Mouse (Mus musculus): Measurements from ENCODE around the gene Spaca5. TPM values are rescaled to one million over a fixed set of nuclear protein-coding genes. Genes with fewer than 3 reads are reported as not detected.

The Spaca5 gene
- polyA plus RNA-seq (2012; rRNA removed): not detected in 2 replicates

DNA sequence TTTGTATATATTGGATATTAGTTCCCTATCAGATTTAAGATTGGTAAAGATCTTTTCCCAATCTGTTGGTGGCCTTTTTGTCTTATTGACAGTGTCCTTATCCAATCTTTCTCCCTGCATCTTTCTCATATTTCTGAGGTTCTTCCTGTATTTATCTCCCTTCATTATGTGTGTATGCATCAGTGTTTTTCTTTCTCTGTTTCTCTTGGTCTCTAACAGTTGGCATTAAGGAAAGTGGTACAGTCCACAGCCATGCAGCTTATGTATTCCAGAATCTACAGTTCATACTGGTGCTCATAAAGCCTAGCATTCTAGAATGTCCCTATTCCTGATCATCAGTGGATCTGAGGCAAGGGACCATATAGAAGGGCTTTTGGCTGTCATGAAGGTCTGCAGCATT, at the start of gene Spaca5:
TSS of gene Spaca5 (plus strand) at position 301 of the 400 bp plus-strand sequence.
- DNase-seq (ENCODE audit: low spot score): no peak

DNA sequence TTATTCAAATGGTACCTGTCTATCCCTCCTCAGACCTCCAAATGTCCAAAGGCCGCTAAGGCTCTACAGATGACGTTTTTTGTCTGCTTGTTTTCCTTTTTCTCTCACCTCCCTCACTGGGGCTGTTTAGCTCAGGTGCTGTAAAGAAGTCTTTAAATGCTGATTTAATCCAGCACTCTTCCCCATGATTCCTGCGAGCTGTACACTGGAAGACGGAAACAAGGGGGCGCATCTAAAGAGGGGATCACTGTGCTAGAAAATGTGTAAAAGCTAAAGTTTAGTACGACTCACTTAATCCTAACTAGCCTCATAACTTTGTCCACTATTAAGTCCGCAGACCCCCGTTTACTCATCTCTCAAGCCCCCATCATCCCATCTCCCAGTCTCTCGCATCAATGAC, 6.7 kb upstream of the Spaca5 start:
- DNase-seq (ENCODE audit: low spot score): no peak

DNA sequence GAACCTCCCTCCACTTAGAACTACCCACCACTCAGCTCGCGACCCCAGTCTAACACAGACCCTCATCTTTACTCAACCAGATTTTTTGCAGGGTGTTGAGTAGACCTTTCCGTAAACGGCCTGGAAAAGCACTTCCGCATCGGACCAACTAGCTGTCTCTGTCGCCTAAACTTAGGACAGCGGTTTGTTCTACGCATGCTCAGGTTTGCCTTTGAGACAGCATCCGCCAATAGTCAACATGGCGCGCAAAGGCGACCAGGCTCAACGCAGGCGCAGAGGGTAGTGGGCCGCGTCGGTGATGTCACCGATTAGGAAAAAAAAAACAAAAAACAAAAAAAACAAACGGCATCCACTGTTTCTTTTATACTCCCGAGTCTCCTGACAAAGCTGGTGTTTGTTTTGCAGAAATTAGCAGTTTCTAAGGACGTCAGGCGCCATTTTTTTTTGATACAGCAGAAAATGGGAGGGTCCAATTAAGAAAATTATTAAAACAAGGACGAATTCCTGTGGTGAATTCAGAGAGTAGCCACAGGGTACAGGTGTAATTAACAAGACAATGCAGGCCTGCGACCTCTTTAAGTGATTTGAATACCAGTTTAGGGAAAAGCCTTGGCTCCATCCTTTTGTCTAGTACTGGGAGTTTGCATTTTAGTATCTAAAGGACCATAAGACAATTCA, 6.2 kb upstream of the Spaca5 start, which contains the start of gene Zfp182:
TSS of gene Zfp182 (minus strand) at position 451 of the 678 bp plus-strand sequence.
- DNase-seq (ENCODE audit: low spot score): peak; percentile 43

DNA sequence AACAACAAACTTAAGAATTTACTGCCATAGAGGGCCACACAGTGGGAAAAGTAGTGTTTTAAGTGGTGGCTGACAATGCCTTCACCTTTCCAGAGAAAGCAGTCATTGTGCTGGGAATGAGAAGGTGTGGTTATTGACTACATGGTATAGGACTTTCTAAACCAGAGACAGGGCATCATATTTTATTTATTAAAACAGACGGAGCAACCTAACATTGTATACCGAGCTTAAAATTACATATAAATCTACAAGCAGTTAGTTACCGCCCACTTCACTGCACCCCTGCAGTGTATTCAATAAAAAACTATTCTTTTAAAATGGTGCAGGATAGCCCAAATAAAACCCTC, 5.7 kb upstream of the Spaca5 start:
- DNase-seq (ENCODE audit: low spot score): no peak

DNA sequence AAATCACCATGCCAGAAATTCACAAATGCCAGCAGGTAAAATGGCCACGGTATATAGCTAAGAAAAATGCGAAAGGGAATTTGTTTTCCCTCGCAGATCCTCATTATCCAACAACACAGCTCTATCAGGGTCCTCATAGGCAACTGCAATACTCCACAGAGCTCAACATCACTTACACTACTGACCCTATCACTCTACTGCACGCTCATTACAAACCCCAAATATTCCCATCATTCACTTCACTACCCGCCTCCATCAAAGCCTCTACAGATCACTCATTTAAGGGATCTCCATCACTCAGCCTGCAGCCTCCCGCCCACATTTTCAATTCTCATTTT, 20.4 kb downstream of the Spaca5 start:
- DNase-seq (ENCODE audit: low spot score): no peak

DNA sequence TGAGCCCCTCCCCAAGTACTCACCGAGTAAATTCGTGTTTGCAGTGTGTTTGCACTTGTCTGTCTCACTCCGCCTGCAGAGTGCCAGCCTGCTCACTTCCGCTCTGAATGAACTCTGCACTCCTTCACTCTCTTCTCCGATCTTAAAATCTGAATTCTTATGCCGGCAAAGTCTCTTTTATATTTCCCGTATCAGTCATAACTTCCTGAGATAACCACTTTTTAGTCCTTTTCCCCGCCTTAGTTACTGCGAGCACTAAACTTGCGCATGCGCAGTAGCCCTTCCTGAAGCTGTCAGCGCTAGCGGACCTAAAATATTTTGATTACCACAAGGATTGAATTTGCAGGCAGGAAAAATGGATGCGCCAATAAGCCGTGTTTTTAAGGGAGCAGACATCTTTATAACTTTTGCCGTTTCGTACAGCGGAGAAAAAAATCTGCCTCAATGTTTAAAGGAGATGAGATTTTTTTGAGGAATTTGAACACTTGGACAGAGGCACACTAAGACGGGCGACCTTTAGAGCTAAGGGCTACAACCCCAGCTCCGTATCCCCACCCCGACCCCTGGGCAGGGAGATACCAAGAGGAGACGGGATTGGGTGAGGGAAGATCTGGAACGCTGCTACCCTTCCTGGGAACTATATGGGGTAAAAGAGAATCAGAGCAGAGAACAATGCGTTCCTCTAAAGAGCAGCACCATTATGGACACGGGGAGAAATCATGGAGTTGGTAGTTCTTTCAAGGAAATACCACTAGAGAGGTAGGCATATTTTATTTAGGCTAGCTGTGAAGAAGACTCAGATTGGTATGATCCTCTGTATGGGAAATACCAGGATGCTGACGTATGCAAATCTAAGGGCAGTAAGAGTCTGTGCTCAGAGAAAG, 21.0 kb downstream of the Spaca5 start, which contains the start of gene Zfp300:
TSS of gene Zfp300 (minus strand) at position 545 of the 884 bp plus-strand sequence.
- DNase-seq (ENCODE audit: low spot score): peak; percentile 23

DNA sequence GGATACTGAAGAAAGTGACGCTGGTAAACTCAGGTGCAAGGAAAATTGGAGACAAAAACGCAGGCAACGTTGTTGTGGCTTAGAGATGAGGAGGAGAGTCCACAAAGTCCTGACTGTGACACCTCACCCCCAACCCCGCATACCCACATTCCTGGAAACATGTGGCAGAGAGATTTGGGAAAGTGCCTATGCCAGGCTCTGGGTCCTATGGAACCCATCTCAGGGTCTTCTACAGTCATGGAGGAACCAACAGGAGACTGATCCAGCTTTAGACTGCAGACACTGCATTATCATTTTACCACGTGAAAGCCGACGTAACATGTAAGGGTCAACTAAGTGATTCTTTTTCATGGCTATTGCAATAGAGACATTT, 21.6 kb downstream of the Spaca5 start:
- no peak for DNase-seq (ENCODE audit: low spot score)

DNA sequence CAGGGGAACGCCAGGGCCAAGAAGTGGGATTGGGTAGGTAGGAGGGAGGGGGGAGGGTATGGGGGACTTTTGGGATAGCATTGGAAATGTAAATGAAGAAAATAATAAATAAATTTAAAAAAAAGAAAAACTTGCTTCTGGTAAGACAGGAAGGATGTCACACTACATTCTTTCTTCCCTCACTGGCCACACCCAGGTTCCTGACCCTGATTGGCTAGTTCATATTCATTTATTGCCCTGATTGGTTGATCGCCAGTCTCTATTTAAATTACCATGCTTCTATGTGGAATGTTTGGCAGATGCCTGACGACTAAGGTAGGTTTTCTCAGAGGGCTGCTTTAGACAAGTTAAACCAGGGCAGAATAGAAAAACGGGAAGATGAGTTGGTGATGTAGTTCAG, 47.3 kb downstream of the Spaca5 start, which contains the start of gene Ssxa1:
TSS of gene Ssxa1 (plus strand) at position 301 of the 400 bp plus-strand sequence.
- DNase-seq (ENCODE audit: low spot score): no peak

Other genes starting within 250 kb of the Spaca5 start
- gene Timp1, start 198.2 kb upstream of the Spaca5 start, polyA plus RNA-seq (2012; rRNA removed): 18.2 and 21.5 TPM in 2 replicates
- gene Syn1, start 147.4 kb upstream of the Spaca5 start, polyA plus RNA-seq (2012; rRNA removed): 0.23 and 0.34 TPM in 2 replicates
- gene Cfp, start 136.9 kb upstream of the Spaca5 start, polyA plus RNA-seq (2012; rRNA removed): 33.2 and 35.2 TPM in 2 replicates
- gene Elk1, start 117.8 kb upstream of the Spaca5 start, polyA plus RNA-seq (2012; rRNA removed): 10.7 and 11.4 TPM in 2 replicates
- 21.1 and 24.6 TPM in 2 replicates for gene Uxt, start 106.4 kb upstream of the Spaca5 start, polyA plus RNA-seq (2012; rRNA removed)
- 8.9 and 9.3 TPM in 2 replicates for gene Zfp182, start 6.1 kb upstream of the Spaca5 start, polyA plus RNA-seq (2012; rRNA removed)
- gene Zfp300, start 21.1 kb downstream of the Spaca5 start, polyA plus RNA-seq (2012; rRNA removed): 0.78 and 0.99 TPM in 2 replicates
- gene Ssxa1, start 47.4 kb downstream of the Spaca5 start, polyA plus RNA-seq (2012; rRNA removed): not detected in 2 replicates
- gene Gm21876, start 107.2 kb downstream of the Spaca5 start, polyA plus RNA-seq (2012; rRNA removed): not detected in 2 replicates

Measured in urinary bladder, adult 2 months (tissue).